Mouse (Mus musculus) heart, embryonic 14.5 days (tissue): ENCODE measurements at regions not wholly inside any gene's neighbourhood (a gene's known extent, or its start where the extent isn't known, plus 50 kb on each side); places are given as distances from the start of the nearest gene placed in this dataset.

Experiments used
- ATAC-seq: fragments of 200-750 bp; cut with Nextera tagmentation; 2 replicates; pipeline ENCODE4 v1.8.0; 2017; ENCODE audit warnings: low read depth, moderate TSS enrichment; ENCODE audit not compliant: insufficient number of reproducible peaks, insufficient read depth, low FRiP score
- H3K27ac ChIP-seq, 2 experiments: fragments of 200-500 bp in 1 of 2; fragments of 300-500 bp in 1 of 2; sonication (generic) in 1 of 2; replicated peaks in 1 of 2; 2 replicates each; pipeline ENCODE4 v1.5.1; 2012 to 2014; ENCODE audit warnings: low read depth in 2 of 2, low read length in 2 of 2, control low read depth in 1 of 2, mild to moderate bottlenecking in 1 of 2, mixed read lengths in 1 of 2; ENCODE audit not compliant: control insufficient read depth in 1 of 2, insufficient read depth in 1 of 2
- H3K27me3 ChIP-seq: fragments of 300-500 bp; sonication (generic); 2 replicates; pipeline ENCODE4 v1.6.1; 2014; ENCODE audit warnings: mild to moderate bottlenecking, low read length, control low read depth; ENCODE audit not compliant: control insufficient read depth, insufficient read depth
- H3K36me3 ChIP-seq: fragments of 300-500 bp; sonication (generic); 2 replicates; pipeline ENCODE4 v1.6.1; 2014; ENCODE audit warnings: mild to moderate bottlenecking, control low read depth, low read length, mixed read lengths; ENCODE audit not compliant: control insufficient read depth, insufficient read depth
- H3K4me1 ChIP-seq, 2 experiments: fragments of 200-500 bp in 1 of 2; fragments of 300-500 bp in 1 of 2; sonication (generic) in 1 of 2; 2 replicates each; pipeline ENCODE4 v1.6.1; 2012 to 2014; ENCODE audit warnings: low read length in 2 of 2, control low read depth in 1 of 2, mixed read lengths in 1 of 2; ENCODE audit not compliant: control insufficient read depth in 2 of 2, insufficient read depth in 2 of 2
- H3K4me2 ChIP-seq: fragments of 300-500 bp; sonication (generic); 2 replicates; pipeline ENCODE4 v1.6.1; 2014; ENCODE audit warnings: mild to moderate bottlenecking, low read length
- H3K4me3 ChIP-seq, 2 experiments: fragments of 200-500 bp in 1 of 2; fragments of 300-500 bp in 1 of 2; sonication (generic) in 1 of 2; 2 replicates each; pipeline ENCODE4 v1.5.1; 2012 to 2014; ENCODE audit warnings: low read length in 2 of 2, mild to moderate bottlenecking in 2 of 2, control low read depth in 1 of 2, low read depth in 1 of 2, moderate library complexity in 1 of 2; ENCODE audit not compliant: control insufficient read depth in 1 of 2, insufficient read depth in 1 of 2
- H3K9ac ChIP-seq: fragments of 300-500 bp; sonication (generic); 2 replicates; pipeline ENCODE4 v1.6.1; 2014; ENCODE audit warnings: mild to moderate bottlenecking, low read length
- H3K9me3 ChIP-seq: fragments of 300-500 bp; sonication (generic); 2 replicates; pipeline ENCODE4 v1.6.1; 2016; ENCODE audit warnings: low read length, control low read depth; ENCODE audit not compliant: control insufficient read depth
- WGBS: fragments of 180-500 bp; shearing (Covaris S2); extraction: QIAGEN DNeasy Blood & Tissue Kit; methylation state at CpG from one replicate; pipeline ENCODE4 v1.1.7; 2014; 5-methylcytosine and 5-hydroxymethylcytosine counted together

DNA sequence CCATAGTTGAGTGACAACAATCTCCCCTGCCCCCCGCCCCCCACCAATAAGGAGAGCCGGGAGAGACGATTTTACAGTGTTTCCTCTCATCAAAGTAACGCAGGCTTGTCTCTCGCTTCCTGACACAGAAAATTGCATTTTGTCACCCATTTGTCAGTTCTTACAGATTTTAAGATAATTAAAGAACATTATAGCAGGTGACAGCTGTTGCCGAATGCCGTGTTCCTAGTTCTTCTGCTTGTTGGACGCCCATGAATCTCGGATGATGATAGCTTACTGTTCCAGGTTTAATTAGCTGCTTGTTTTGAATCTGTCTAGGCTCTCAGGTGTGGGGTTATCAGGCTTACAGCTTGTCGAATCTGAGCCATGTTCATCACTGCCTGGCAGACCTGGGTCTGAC, 63.8 kb upstream of the Gm6793 start:
- Histone ChIP-seq H3K4me3 (no peak overlapping the region), H3K27me3 (no peaks in the 10 kb centered on the region), H3K27ac (no peak overlapping the region), H3K9me3 (no peaks in the 10 kb centered on the region), H3K4me1 (no peaks in the 10 kb centered on the region), H3K36me3 (no peaks in the 10 kb centered on the region), H3K9ac (no peak overlapping the region), H3K4me2 (no peak overlapping the region)
- no peak for ATAC-seq
- 75% methylated on average over 10 of the region's 10 CpGs for WGBS

DNA sequence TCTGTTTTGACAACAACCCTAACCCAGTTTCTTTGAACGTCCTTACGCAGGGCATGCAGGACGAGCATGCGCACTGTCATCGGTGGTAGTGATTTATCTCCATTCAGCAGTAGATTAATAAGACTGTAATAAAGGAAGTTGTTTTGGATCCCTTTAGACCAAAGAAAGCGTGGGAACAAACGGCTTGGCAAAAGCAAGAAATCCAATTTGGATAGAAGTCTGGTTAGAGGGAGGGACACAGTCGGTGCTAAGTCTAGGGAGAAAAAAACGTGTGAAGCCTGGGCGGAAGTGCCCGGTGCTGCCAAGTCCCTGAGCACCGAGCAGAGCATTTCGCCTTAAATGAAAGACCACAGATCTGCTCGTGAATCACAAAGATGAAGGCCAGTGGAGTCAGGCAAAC, 57.4 kb upstream of the Gm6793 start:
- Histone ChIP-seq H3K4me2 (no peak overlapping the region), H3K27me3 (no peaks in the 10 kb centered on the region), H3K9ac (no peak overlapping the region), H3K27ac (no peak overlapping the region), H3K4me3 (no peak overlapping the region), H3K36me3 (no peaks in the 10 kb centered on the region), H3K9me3 (no peaks in the 10 kb centered on the region), H3K4me1 (no peaks in the 10 kb centered on the region)
- no peak for ATAC-seq
- 67% methylated on average over 14 of the region's 14 CpGs for WGBS

DNA sequence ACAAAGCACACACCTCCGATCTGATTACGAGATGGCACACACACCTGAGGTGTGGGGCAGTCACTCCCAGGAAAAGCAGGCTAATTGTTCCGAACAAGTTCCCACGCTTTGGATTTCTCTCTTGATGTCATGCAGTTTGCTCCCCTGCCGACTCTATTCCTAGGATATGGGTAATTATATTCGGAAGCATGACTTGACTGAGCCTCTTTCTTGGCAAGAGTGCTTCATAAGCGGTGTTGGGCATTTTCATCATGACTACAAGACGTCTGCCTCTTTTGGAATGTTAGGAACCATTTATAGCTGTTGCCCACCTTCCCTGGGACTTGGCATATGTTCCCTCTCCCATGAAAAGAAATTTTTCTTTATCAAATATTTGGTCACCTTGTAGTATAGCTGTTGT, 55.4 kb upstream of the Gm6793 start:
- Histone ChIP-seq H3K27ac (no peak overlapping the region), H3K4me1 (no peaks in the 10 kb centered on the region), H3K36me3 (no peaks in the 10 kb centered on the region), H3K4me3 (no peak overlapping the region), H3K9ac (no peak overlapping the region), H3K9me3 (no peaks in the 10 kb centered on the region), H3K4me2 (no peak overlapping the region), H3K27me3 (no peaks in the 10 kb centered on the region)
- no peak for ATAC-seq
- WGBS = 78% methylated on average over 8 of the region's 8 CpGs
